28 mouse cellular contexts compared by ENCODE assay signal in the genomic region with DNA sequence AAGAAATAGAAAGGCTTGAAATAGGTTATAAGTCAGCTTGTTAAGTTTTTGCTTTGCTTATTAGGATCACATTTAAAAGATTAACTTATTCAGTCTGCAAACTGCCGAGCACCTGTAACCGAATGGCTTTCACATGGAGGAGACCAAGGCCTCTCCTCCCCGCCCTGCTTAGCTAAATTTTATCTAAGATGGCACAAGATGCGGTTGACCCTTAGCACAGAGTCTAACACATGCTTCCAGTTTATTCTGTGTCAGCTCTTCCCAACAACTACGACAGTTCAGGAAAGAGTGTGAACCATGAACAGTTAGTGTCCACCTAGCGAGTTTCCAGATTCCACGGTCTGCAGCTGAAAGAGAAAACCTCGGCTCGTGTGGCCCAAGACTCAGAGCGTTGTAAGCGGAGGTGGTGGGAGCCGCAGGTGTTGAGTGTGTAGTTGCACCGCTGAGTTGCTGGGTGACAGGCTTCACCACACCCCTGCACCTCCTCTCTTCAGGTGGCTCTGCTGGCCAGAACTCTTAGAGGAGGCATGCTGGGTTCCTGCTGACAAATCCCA. TPM values are rescaled to one million over a fixed set of nuclear protein-coding genes. Genes with fewer than 3 reads are reported as not detected.
DNase-seq lines count a peak whose midpoint lies in the region; ATAC-seq and TF ChIP-seq lines count a peak whose summit lies in the region.
"Had no signal": no experiment of that assay in that cellular context is flagged by ENCODE, and none has a peak within 500 bp of the region (broad histone marks: within the 10 kb centered on the region; RNA-seq: fewer than 3 reads in every experiment).

No protein-coding gene starts in this region.

- no peaks in the 10 kb centered on the region for H3K9me3 ChIP-seq in midbrain, embryonic 13.5 days
- H3K9me3 ChIP-seq: embryonic facial prominence, embryonic 15.5 days; limb, embryonic 12.5 days; liver, embryonic 12.5 days; midbrain, embryonic 12.5 days had no signal

- no peaks in the 10 kb centered on the region for H3K4me1 ChIP-seq in midbrain, embryonic 13.5 days (replicated peaks)
- H3K4me1 ChIP-seq: midbrain, embryonic 12.5 days had no signal

- peak; percentile 4 for DNase-seq in gastrocnemius, postnatal 25 days
- no peak for DNase-seq in gastrocnemius, adult 2 months
- DNase-seq in urinary bladder, adult 2 months (ENCODE audit: low spot score), result peak; percentile 1
- DNase-seq in urinary bladder, postnatal 10 days (ENCODE audit: low spot score), result no peak
- DNase-seq in kidney, postnatal 25 days, result peak; percentile 60 to 85
- DNase-seq: adrenal gland, postnatal 25 days; cerebellum, adult 9-10 months; gastrocnemius, postnatal 36 days; heart, postnatal 36 days; layer of hippocampus, postnatal 36 days; lung, adult 2 months; lung, postnatal 14 days had no signal

- no peak overlapping the region for H3K4me2 ChIP-seq in midbrain, embryonic 13.5 days (replicated peaks)
- H3K4me2 ChIP-seq: embryonic facial prominence, embryonic 15.5 days; hindbrain, embryonic 14.5 days; limb, embryonic 12.5 days; liver, embryonic 12.5 days; midbrain, embryonic 12.5 days had no signal

- ATAC-seq in frontal cortex, adult (ENCODE audit: low TSS enrichment), result no peak
- ATAC-seq in midbrain, embryonic 13.5 days, result no peak
- ATAC-seq: forebrain, embryonic 16.5 days; inflammation-experienced regulatory T-cells, adult 6 months; liver, embryonic 12.5 days had no signal

- WGBS in midbrain, embryonic 13.5 days, result 84% methylated on average over 13 of the region's 13 CpGs

- no peak overlapping the region for H3K4me3 ChIP-seq in gastrocnemius, adult 2 months
- H3K4me3 ChIP-seq in midbrain, embryonic 13.5 days (replicated peaks), result no peak overlapping the region
- H3K4me3 ChIP-seq: embryonic facial prominence, embryonic 15.5 days; layer of hippocampus, adult 2 months; limb, embryonic 12.5 days; liver, embryonic 12.5 days; midbrain, embryonic 12.5 days had no signal

- intact Hi-C loops in gastrocnemius, adult 2 months (cut with DNase I), result no loop called here

- H3K27me3 ChIP-seq in midbrain, embryonic 13.5 days, result no peaks in the 10 kb centered on the region
- H3K27me3 ChIP-seq: embryonic facial prominence, embryonic 15.5 days; midbrain, embryonic 12.5 days had no signal

- no peak overlapping the region for H3K9ac ChIP-seq in midbrain, embryonic 13.5 days (replicated peaks)
- H3K9ac ChIP-seq: embryonic facial prominence, embryonic 15.5 days; hindbrain, embryonic 14.5 days; limb, embryonic 12.5 days; liver, embryonic 12.5 days; midbrain, embryonic 12.5 days had no signal

- TF ChIP-seq CTCF in gastrocnemius, adult 2 months (IDR thresholded peaks at IDR 0.05), result no peak

- no peak overlapping the region for H3K27ac ChIP-seq in gastrocnemius, adult 2 months
- H3K27ac ChIP-seq in midbrain, embryonic 13.5 days, result no peak overlapping the region
- H3K27ac ChIP-seq: embryonic facial prominence, embryonic 15.5 days; hindbrain, embryonic 14.5 days; layer of hippocampus, adult 2 months; limb, embryonic 12.5 days; liver, embryonic 12.5 days; midbrain, embryonic 12.5 days had no signal

- no peaks in the 10 kb centered on the region for H3K36me3 ChIP-seq in midbrain, embryonic 13.5 days
- H3K36me3 ChIP-seq: embryonic facial prominence, embryonic 15.5 days; limb, embryonic 12.5 days; liver, embryonic 12.5 days; midbrain, embryonic 12.5 days had no signal

RNA-seq across cellular contexts. Expression of a gene that starts 5.4 kb away (rescaled TPM):
- total RNA-seq in gastrocnemius, postnatal 25 days (2021), result 10 to 100 TPM; 11.6 to 22.6 TPM
- 10 to 100 TPM; 11.9 to 18.2 TPM for total RNA-seq in gastrocnemius, adult 2 months (2021)
- polyA plus RNA-seq in urinary bladder, adult 2 months (2012; rRNA removed), result 101 and 110 TPM in 2 replicates
- polyA plus RNA-seq in midbrain, embryonic 13.5 days (2015; fragmentation: Nextera tagmentation; extraction: Ambion mirVana), result 16.6 and 20.3 TPM in 2 replicates

RNA-seq across cellular contexts. Expression of a gene that starts 22.9 kb away (rescaled TPM):
- total RNA-seq in gastrocnemius, postnatal 25 days (2021), result 10 to 100 TPM; 13.0 to 14.2 TPM
- 10 to 100 TPM; 18.4 to 19.6 TPM for total RNA-seq in gastrocnemius, adult 2 months (2021)
- 10.4 and 13.0 TPM in 2 replicates for polyA plus RNA-seq in urinary bladder, adult 2 months (2012; rRNA removed)
- 10.3 TPM in 2 replicates for polyA plus RNA-seq in midbrain, embryonic 13.5 days (2015; fragmentation: Nextera tagmentation; extraction: Ambion mirVana)

RNA-seq across cellular contexts. Expression of a gene that starts 26.4 kb away (rescaled TPM):
- 10 to 100 TPM; 24.3 to 31.2 TPM for total RNA-seq in gastrocnemius, postnatal 25 days (2021)
- total RNA-seq in gastrocnemius, adult 2 months (2021), result 10 to 100 TPM; 32.8 to 33.7 TPM
- 42.4 and 43.1 TPM in 2 replicates for polyA plus RNA-seq in urinary bladder, adult 2 months (2012; rRNA removed)
- polyA plus RNA-seq in midbrain, embryonic 13.5 days (2015; fragmentation: Nextera tagmentation; extraction: Ambion mirVana), result 67.5 and 70.2 TPM in 2 replicates

RNA-seq across cellular contexts. Expression of a gene that starts 39.2 kb away (rescaled TPM):
- total RNA-seq in gastrocnemius, postnatal 25 days (2021), result not detected
- total RNA-seq in gastrocnemius, adult 2 months (2021), result not detected
- 0.04 TPM in 1 of 2 replicates, not detected in the other for polyA plus RNA-seq in urinary bladder, adult 2 months (2012; rRNA removed)
- polyA plus RNA-seq in midbrain, embryonic 13.5 days (2015; fragmentation: Nextera tagmentation; extraction: Ambion mirVana), result 0.13 TPM in 1 of 2 replicates, not detected in the other
- total RNA-seq: adrenal gland, postnatal 25 days; common myeloid progenitor, adult 5-6 weeks; gastrocnemius, postnatal 36 days; heart, adult 8-10 months; heart, postnatal 36 days; layer of hippocampus, adult 2 months; megakaryocyte, adult 5-6 weeks had no signal
- polyA plus RNA-seq: brain, embryonic 14.5 days; heart, embryonic 14.5 days; limb, embryonic 12.5 days; lung, adult 2 months; neural tube, embryonic 11.5 days had no signal

RNA-seq across cellular contexts. Expression of a gene that starts 42.4 kb away (rescaled TPM):
- total RNA-seq in gastrocnemius, postnatal 25 days (2021), result 1 to 10 TPM; 5.1 to 8.4 TPM
- 10 to 100 TPM in 1 of 2 experiments, 1 to 10 TPM in 1; 8.8 to 14.7 TPM for total RNA-seq in gastrocnemius, adult 2 months (2021)
- polyA plus RNA-seq in urinary bladder, adult 2 months (2012; rRNA removed), result 2.5 and 3.0 TPM in 2 replicates
- 39.2 and 39.8 TPM in 2 replicates for polyA plus RNA-seq in midbrain, embryonic 13.5 days (2015; fragmentation: Nextera tagmentation; extraction: Ambion mirVana)

Comparison
In these comparisons a context has a peak if more than half of its experiments do, and no peak if none do; other contexts are left out.
1. DNase-seq: peak in gastrocnemius, postnatal 25 days (single experiment), urinary bladder, adult 2 months (single experiment) and kidney, postnatal 25 days (2 of 2); none in gastrocnemius, adult 2 months (single experiment) and urinary bladder, postnatal 10 days (single experiment).